Mouse (Mus musculus) erythroblast, embryonic 14.5 days (primary cell): ENCODE measurements around the gene C2cd2l.

Experiments
- GATA1 ChIP-seq: IDR thresholded peaks from 2 replicates; pipeline ENCODE4 v1.6.1; 2012; ENCODE audit warnings: low read length, inconsistent platforms, mixed read lengths
- TAL1 ChIP-seq: IDR thresholded peaks from 3 replicates; pipeline ENCODE4 v1.6.1; 2012; ENCODE audit warnings: low read length, inconsistent platforms, mixed read lengths

DNA sequence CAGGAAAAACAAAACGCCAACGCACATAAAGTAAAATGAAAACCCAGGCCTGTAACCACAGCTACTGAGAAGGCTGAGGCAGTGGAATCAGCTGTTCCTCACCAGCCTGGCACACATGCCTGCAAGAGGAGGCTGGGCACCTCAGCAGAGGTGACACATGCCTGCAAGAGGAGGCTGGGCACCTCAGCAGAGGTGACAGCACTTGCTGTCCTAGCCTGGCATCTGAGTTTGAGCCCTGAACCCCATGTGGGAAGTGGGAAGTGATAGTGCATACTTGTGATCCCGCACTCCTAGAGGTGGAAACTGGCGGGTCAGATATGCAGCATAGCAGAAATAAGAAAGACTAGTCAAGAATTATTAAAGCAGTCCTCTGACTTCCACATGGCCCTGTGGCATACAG lies 31.3 kb upstream of the C2cd2l start:
- TF ChIP-seq GATA1, result no peak
- no peak for TF ChIP-seq TAL1
